Mouse (Mus musculus): ENCODE results near the gene Hpse2. TPM values are rescaled to one million over a fixed set of nuclear protein-coding genes. Genes with fewer than 3 reads are reported as not detected.

Gene Hpse2
- polyA plus RNA-seq, 1 experiment from 2014 or later = 14.9 TPM

GRCm38 (mm10) chr19:42837591-42837990 lies 550.6 kb downstream of the Hpse2 start:
- no peaks in the 10 kb centered on the region for H3K36me3 ChIP-seq
- no peak overlapping the region for H3K27ac ChIP-seq
- no peak overlapping the region for H3K9ac ChIP-seq
- H3K4me2 ChIP-seq (replicated peaks) = no peak overlapping the region
- no peaks in the 10 kb centered on the region for H3K27me3 ChIP-seq
- no peak for ATAC-seq (ENCODE audit: insufficient number of reproducible peaks, insufficient read depth, low FRiP score, low TSS enrichment)
- no peak overlapping the region for H3K4me3 ChIP-seq
- WGBS = 87% methylated on average over 10 of the region's 10 CpGs
- H3K4me1 ChIP-seq = no peaks in the 10 kb centered on the region
- no peaks in the 10 kb centered on the region for H3K9me3 ChIP-seq

- H3K36me3 ChIP-seq = no peaks in the 10 kb centered on the region
- 91% methylated on average over 7 of the region's 7 CpGs for WGBS
- H3K4me2 ChIP-seq (replicated peaks) = no peak overlapping the region
- no peak for ATAC-seq (ENCODE audit: insufficient number of reproducible peaks, insufficient read depth, low FRiP score, low TSS enrichment)
- no peak overlapping the region for H3K4me3 ChIP-seq
- no peak overlapping the region for H3K9ac ChIP-seq
- no peaks in the 10 kb centered on the region for H3K27me3 ChIP-seq
- no peak overlapping the region for H3K27ac ChIP-seq
- H3K4me1 ChIP-seq = no peaks in the 10 kb centered on the region
- no peaks in the 10 kb centered on the region for H3K9me3 ChIP-seq
These were observed 555.0 kb downstream of the Hpse2 start for GRCm38 (mm10) chr19:42833126-42833525.

- Histone ChIP-seq H3K27me3 (no peaks in the 10 kb centered on the region), H3K4me2 (replicated peaks) (no peak overlapping the region), H3K4me1 (no peaks in the 10 kb centered on the region), H3K27ac (no peak overlapping the region), H3K9ac (no peak overlapping the region), H3K9me3 (no peaks in the 10 kb centered on the region), H3K4me3 (no peak overlapping the region), H3K36me3 (no peaks in the 10 kb centered on the region)
- no peak for ATAC-seq (ENCODE audit: insufficient number of reproducible peaks, insufficient read depth, low FRiP score, low TSS enrichment)
- WGBS = 94% methylated on average over 2 of the region's 2 CpGs
These were observed 555.9 kb downstream of the Hpse2 start for GRCm38 (mm10) chr19:42832251-42832650.

GRCm38 (mm10) chr19:42829196-42829595 lies 559.0 kb downstream of the Hpse2 start:
- Histone ChIP-seq H3K4me3 (no peak overlapping the region), H3K27me3 (no peaks in the 10 kb centered on the region)
- ATAC-seq (ENCODE audit: insufficient number of reproducible peaks, insufficient read depth, low FRiP score, low TSS enrichment) = no peak

GRCm38 (mm10) chr19:42827843-42828242 lies 560.3 kb downstream of the Hpse2 start:
- Histone ChIP-seq H3K9me3 (no peaks in the 10 kb centered on the region), H3K9ac (no peak overlapping the region), H3K4me2 (replicated peaks) (no peak overlapping the region), H3K27me3 (no peaks in the 10 kb centered on the region), H3K4me1 (no peaks in the 10 kb centered on the region), H3K27ac (no peak overlapping the region), H3K36me3 (no peaks in the 10 kb centered on the region), H3K4me3 (no peak overlapping the region)
- 89% methylated on average over 3 of the region's 3 CpGs for WGBS
- no peak for ATAC-seq (ENCODE audit: insufficient number of reproducible peaks, insufficient read depth, low FRiP score, low TSS enrichment)

More at GRCm38 (mm10) chr19:42829196-42829595, 559.0 kb downstream of the Hpse2 start:
- Histone ChIP-seq H3K9me3 (no peaks in the 10 kb centered on the region), H3K36me3 (no peaks in the 10 kb centered on the region), H3K4me2 (replicated peaks) (no peak overlapping the region), H3K27ac (no peak overlapping the region), H3K9ac (no peak overlapping the region), H3K4me1 (no peaks in the 10 kb centered on the region)
- 75% methylated on average over 4 of the region's 4 CpGs for WGBS

- H3K4me3 ChIP-seq = no peak overlapping the region
- H3K9ac ChIP-seq = no peak overlapping the region
- no peak overlapping the region for H3K27ac ChIP-seq
- no peaks in the 10 kb centered on the region for H3K9me3 ChIP-seq
- H3K4me1 ChIP-seq = no peaks in the 10 kb centered on the region
- H3K36me3 ChIP-seq = no peaks in the 10 kb centered on the region
- H3K27me3 ChIP-seq = no peaks in the 10 kb centered on the region
- 86% methylated on average over 5 of the region's 5 CpGs for WGBS
- ATAC-seq (ENCODE audit: insufficient number of reproducible peaks, insufficient read depth, low FRiP score, low TSS enrichment) = no peak
- H3K4me2 ChIP-seq (replicated peaks) = no peak overlapping the region
These were observed 568.0 kb downstream of the Hpse2 start for GRCm38 (mm10) chr19:42820109-42820508.

GRCm38 (mm10) chr19:42817761-42818160 lies 570.4 kb downstream of the Hpse2 start:
- Histone ChIP-seq H3K9me3 (no peaks in the 10 kb centered on the region), H3K4me1 (no peaks in the 10 kb centered on the region), H3K4me3 (no peak overlapping the region), H3K27me3 (no peaks in the 10 kb centered on the region), H3K27ac (no peak overlapping the region), H3K9ac (no peak overlapping the region), H3K36me3 (no peaks in the 10 kb centered on the region), H3K4me2 (replicated peaks) (no peak overlapping the region)
- WGBS = 79% methylated on average over 2 of the region's 2 CpGs
- ATAC-seq (ENCODE audit: insufficient number of reproducible peaks, insufficient read depth, low FRiP score, low TSS enrichment) = no peak

GRCm38 (mm10) chr19:42816261-42816660 lies 571.9 kb downstream of the Hpse2 start:
- ATAC-seq (ENCODE audit: insufficient number of reproducible peaks, insufficient read depth, low FRiP score, low TSS enrichment) = no peak
- Histone ChIP-seq H3K9ac (no peak overlapping the region), H3K36me3 (no peaks in the 10 kb centered on the region), H3K9me3 (no peaks in the 10 kb centered on the region), H3K27ac (no peak overlapping the region), H3K4me3 (no peak overlapping the region), H3K4me1 (no peaks in the 10 kb centered on the region), H3K4me2 (replicated peaks) (no peak overlapping the region), H3K27me3 (no peaks in the 10 kb centered on the region)
- WGBS = 89% methylated on average over 2 of the region's 2 CpGs

- no peaks in the 10 kb centered on the region for H3K4me1 ChIP-seq
- no peaks in the 10 kb centered on the region for H3K9me3 ChIP-seq
- 77% methylated on average over 5 of the region's 5 CpGs for WGBS
- ATAC-seq (ENCODE audit: insufficient number of reproducible peaks, insufficient read depth, low FRiP score, low TSS enrichment) = no peak
- H3K4me3 ChIP-seq = no peak overlapping the region
- no peaks in the 10 kb centered on the region for H3K27me3 ChIP-seq
- no peak overlapping the region for H3K4me2 ChIP-seq (replicated peaks)
- no peak overlapping the region for H3K9ac ChIP-seq
- no peaks in the 10 kb centered on the region for H3K36me3 ChIP-seq
- no peak overlapping the region for H3K27ac ChIP-seq
These were observed 578.0 kb downstream of the Hpse2 start for GRCm38 (mm10) chr19:42810140-42810539.

GRCm38 (mm10) chr19:42809491-42809890 lies 578.7 kb downstream of the Hpse2 start:
- Histone ChIP-seq H3K27me3 (no peaks in the 10 kb centered on the region), H3K4me1 (no peaks in the 10 kb centered on the region), H3K9me3 (no peaks in the 10 kb centered on the region), H3K36me3 (no peaks in the 10 kb centered on the region), H3K27ac (no peak overlapping the region), H3K9ac (no peak overlapping the region), H3K4me3 (no peak overlapping the region), H3K4me2 (replicated peaks) (no peak overlapping the region)
- 80% methylated on average over 10 of the region's 10 CpGs for WGBS
- no peak for ATAC-seq (ENCODE audit: insufficient number of reproducible peaks, insufficient read depth, low FRiP score, low TSS enrichment)

GRCm38 (mm10) chr19:42797866-42798265 lies 590.3 kb downstream of the Hpse2 start:
- 58% methylated on average over 2 of the region's 2 CpGs for WGBS

GRCm38 (mm10) chr19:42795801-42796200 lies 592.4 kb downstream of the Hpse2 start:
- no peaks in the 10 kb centered on the region for H3K27me3 ChIP-seq
- H3K4me1 ChIP-seq = peaks cover 9% of the 10 kb centered on the region
- H3K4me2 ChIP-seq (replicated peaks) = peak overlapping the region; percentile 82
- no peaks in the 10 kb centered on the region for H3K36me3 ChIP-seq
- ATAC-seq (ENCODE audit: insufficient number of reproducible peaks, insufficient read depth, low FRiP score, low TSS enrichment) = no peak
- no peak overlapping the region for H3K27ac ChIP-seq
- WGBS = 27% methylated on average over 9 of the region's 9 CpGs
- H3K9me3 ChIP-seq = no peaks in the 10 kb centered on the region
- H3K9ac ChIP-seq = no peak overlapping the region
- peak overlapping the region; percentile 35; the same call in 1 of the 2 replicates for H3K4me3 ChIP-seq

More at GRCm38 (mm10) chr19:42797866-42798265, 590.3 kb downstream of the Hpse2 start:
- Histone ChIP-seq H3K4me1 (peaks cover 9% of the 10 kb centered on the region), H3K9me3 (no peaks in the 10 kb centered on the region), H3K4me2 (replicated peaks) (no peak overlapping the region), H3K27me3 (no peaks in the 10 kb centered on the region), H3K9ac (no peak overlapping the region), H3K36me3 (no peaks in the 10 kb centered on the region), H3K27ac (no peak overlapping the region), H3K4me3 (no peak overlapping the region)
- ATAC-seq (ENCODE audit: insufficient number of reproducible peaks, insufficient read depth, low FRiP score, low TSS enrichment) = no peak

All from embryonic facial prominence, embryonic 12.5 days (tissue).